Mouse (Mus musculus): Measurements from ENCODE around the gene Cenpb.

GRCm38 (mm10) chr2:131148353-131149253, 31.3 kb downstream of the Cenpb start:
- TF ChIP-seq CTCF (conservative IDR thresholded peaks at IDR 0.05; ENCODE audit: insufficient read depth, insufficient read length, low read depth, low read length) (no peak), POLR2A (IDR thresholded peaks at IDR 0.05; ENCODE audit: low read depth, low read length) (no peak)
